Mouse (Mus musculus): ENCODE data around the gene Serpina7.

The Serpina7 gene

GRCm38 (mm10) chrX:139085077-139085476 is at the start of gene Serpina7:
Gene Serpina7 (minus strand): TSS chrX:139085236.
- DNase-seq = no peak

GRCm38 (mm10) chrX:139134031-139134430 is 49.0 kb upstream of the Serpina7 start:
- DNase-seq = no peak

GRCm38 (mm10) chrX:139097197-139097596 is 12.2 kb upstream of the Serpina7 start:
- DNase-seq = no peak

- no peak for DNase-seq
Measured at GRCm38 (mm10) chrX:139085943-139086342, 907 bp upstream of the Serpina7 start, which contains the start of gene 4930513O06Rik. Gene 4930513O06Rik (plus strand): TSS chrX:139086243.

- no peak for DNase-seq
Measured at GRCm38 (mm10) chrX:139078493-139078892, 6.5 kb downstream of the Serpina7 start.

GRCm38 (mm10) chrX:139064078-139064477 is 21.0 kb downstream of the Serpina7 start:
- DNase-seq = no peak

- no peak for DNase-seq
Measured at GRCm38 (mm10) chrX:139053149-139053548, 31.9 kb downstream of the Serpina7 start.

GRCm38 (mm10) chrX:139051976-139052375 is 33.1 kb downstream of the Serpina7 start:
- DNase-seq = no peak

GRCm38 (mm10) chrX:139041148-139041547 is 43.9 kb downstream of the Serpina7 start:
- no peak for DNase-seq

- no peak for DNase-seq
Measured at GRCm38 (mm10) chrX:139039314-139039713, 45.7 kb downstream of the Serpina7 start.

GRCm38 (mm10) chrX:139037666-139038065 is 47.4 kb downstream of the Serpina7 start:
- peak in 1 of 2 experiments; percentile 1 for DNase-seq

Measured in cerebellum, adult 18-20 months (tissue).